Mouse (Mus musculus) stomach, embryonic 14.5 days (tissue): ENCODE measurements at regions not wholly inside any gene's neighbourhood (a gene's known extent, or its start where the extent isn't known, plus 50 kb on each side); places are given as distances from the start of the nearest gene placed in this dataset.
A peak's percentile ranks its signal among the peaks of the same experiment; 100 is the strongest.

Source experiments
- ATAC-seq: fragments of 200-750 bp; cut with Nextera tagmentation; 2 replicates; pipeline ENCODE4 v1.8.0; 2017; ENCODE audit warnings: low read depth, moderate TSS enrichment; ENCODE audit not compliant: insufficient number of reproducible peaks, insufficient read depth, low FRiP score
- H3K27ac ChIP-seq: fragments of 300-500 bp; sonication (generic); 2 replicates; pipeline ENCODE4 v1.5.1; 2014; ENCODE audit warnings: mild to moderate bottlenecking, low read length, moderate library complexity, mixed read lengths
- H3K27me3 ChIP-seq: fragments of 300-500 bp; sonication (generic); 2 replicates; pipeline ENCODE4 v1.6.1; 2014; ENCODE audit warnings: low read length, control low read depth, mixed read lengths; ENCODE audit not compliant: control insufficient read depth, insufficient read depth
- H3K36me3 ChIP-seq: fragments of 300-500 bp; sonication (generic); 2 replicates; pipeline ENCODE4 v1.6.1; 2014; ENCODE audit warnings: mild to moderate bottlenecking, control low read depth, low read length, moderate library complexity, mixed read lengths; ENCODE audit not compliant: control insufficient read depth, insufficient read depth
- H3K4me1 ChIP-seq: fragments of 300-500 bp; sonication (generic); 2 replicates; pipeline ENCODE4 v1.6.1; 2014; ENCODE audit warnings: low read length, control low read depth, mixed read lengths; ENCODE audit not compliant: control insufficient read depth, insufficient read depth
- H3K4me2 ChIP-seq: fragments of 300-500 bp; sonication (generic); replicated peaks from 2 replicates; pipeline ENCODE4 v1.6.1; 2014; ENCODE audit warnings: low read depth, low read length, control low read depth
- H3K4me3 ChIP-seq: fragments of 300-500 bp; sonication (generic); 2 replicates; pipeline ENCODE4 v1.5.1; 2014; ENCODE audit warnings: low read depth, low read length, control low read depth
- H3K9ac ChIP-seq: fragments of 300-500 bp; sonication (generic); replicated peaks from 2 replicates; pipeline ENCODE4 v1.6.1; 2014; ENCODE audit warnings: low read depth, mild to moderate bottlenecking, control low read depth, low read length, moderate library complexity, mixed read lengths
- H3K9me3 ChIP-seq: fragments of 300-500 bp; sonication (generic); 2 replicates; pipeline ENCODE4 v1.6.1; 2016; ENCODE audit warnings: low read depth, low read length, control low read depth; ENCODE audit not compliant: control insufficient read depth
- WGBS: fragments of 180-500 bp; shearing (Covaris S2); extraction: QIAGEN DNeasy Blood & Tissue Kit; methylation state at CpG from one replicate; pipeline ENCODE4 v1.1.7; 2014; 5-methylcytosine and 5-hydroxymethylcytosine counted together

DNA sequence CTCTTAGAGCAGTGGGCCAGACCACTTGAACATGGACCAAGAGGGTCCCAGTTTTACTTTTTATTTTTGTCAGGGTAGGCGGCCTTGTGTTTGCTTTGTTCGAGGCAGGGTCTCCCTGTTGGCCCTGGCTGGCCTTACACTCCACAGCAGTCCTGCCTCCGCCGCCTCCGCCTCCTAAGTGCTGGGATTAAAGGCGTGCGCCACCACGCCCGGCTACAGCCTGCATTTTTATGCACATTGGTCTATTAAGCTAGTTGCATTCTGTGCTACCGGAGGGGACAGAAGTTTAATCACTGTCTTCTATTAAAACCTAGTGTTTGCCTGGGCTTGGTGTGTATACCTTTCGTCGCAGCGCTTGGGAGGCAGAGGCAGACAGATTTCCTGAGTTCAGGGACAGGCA lies 555.2 kb downstream of the Cdk5rap2 start:
- H3K9ac ChIP-seq: no peak overlapping the region
- H3K4me2 ChIP-seq: no peak overlapping the region
- H3K9me3 ChIP-seq: no peaks in the 10 kb centered on the region
- no peaks in the 10 kb centered on the region for H3K27me3 ChIP-seq
- WGBS: 93% methylated on average over 13 of the region's 13 CpGs
- no peak overlapping the region for H3K4me3 ChIP-seq
- H3K27ac ChIP-seq: no peak overlapping the region
- no peak for ATAC-seq
- no peaks in the 10 kb centered on the region for H3K4me1 ChIP-seq
- no peaks in the 10 kb centered on the region for H3K36me3 ChIP-seq

DNA sequence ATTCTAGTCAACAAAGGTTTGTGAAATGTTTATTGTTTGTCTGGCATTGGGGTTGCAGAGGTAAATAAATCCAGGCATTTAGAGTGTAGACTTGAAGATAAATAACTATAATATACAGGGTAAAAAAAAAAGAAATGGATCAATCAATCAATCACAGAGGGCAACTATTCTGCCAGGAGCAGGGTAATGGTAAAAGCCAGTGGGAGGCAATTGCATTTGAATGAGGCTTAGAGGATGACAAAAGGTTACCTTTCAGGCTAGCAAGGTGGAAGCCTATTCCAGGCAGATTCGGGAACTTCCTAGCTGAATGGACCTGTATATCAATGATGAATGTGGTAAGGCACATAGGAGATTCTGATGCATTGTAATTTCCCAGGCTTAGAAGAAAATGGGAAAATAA lies 557.6 kb downstream of the Cdk5rap2 start:
- Histone ChIP-seq H3K36me3 (no peaks in the 10 kb centered on the region), H3K27me3 (no peaks in the 10 kb centered on the region), H3K4me2 (no peak overlapping the region), H3K9me3 (no peaks in the 10 kb centered on the region), H3K27ac (no peak overlapping the region), H3K9ac (no peak overlapping the region), H3K4me3 (no peak overlapping the region), H3K4me1 (no peaks in the 10 kb centered on the region)
- no peak for ATAC-seq
- 61% methylated on average over 1 of the region's 1 CpGs for WGBS

DNA sequence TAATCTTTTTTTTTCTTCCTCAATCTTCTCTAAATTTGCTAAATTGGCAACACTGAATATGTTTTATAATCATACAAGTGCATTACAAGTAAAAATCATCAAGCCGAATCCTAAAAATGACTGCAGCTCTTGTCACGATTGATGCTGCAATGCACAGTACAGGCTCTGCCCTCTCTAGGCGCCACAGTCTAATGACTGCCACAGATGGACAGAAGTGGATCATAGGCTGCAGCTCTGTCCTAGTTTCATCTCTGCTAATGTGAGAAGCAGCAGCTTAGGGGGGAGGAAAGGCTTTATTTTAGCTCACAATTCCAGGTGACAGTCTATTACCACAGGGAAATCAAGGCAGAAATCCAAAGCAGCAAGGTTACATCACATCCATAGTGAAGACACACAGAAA lies 560.8 kb downstream of the Cdk5rap2 start:
- no peak overlapping the region for H3K9ac ChIP-seq
- no peak overlapping the region for H3K4me2 ChIP-seq
- H3K4me1 ChIP-seq: no peaks in the 10 kb centered on the region
- H3K4me3 ChIP-seq: no peak overlapping the region
- no peak for ATAC-seq
- no peak overlapping the region for H3K27ac ChIP-seq
- no peaks in the 10 kb centered on the region for H3K9me3 ChIP-seq
- 99% methylated on average over 3 of the region's 3 CpGs for WGBS
- H3K27me3 ChIP-seq: no peaks in the 10 kb centered on the region
- H3K36me3 ChIP-seq: no peaks in the 10 kb centered on the region

DNA sequence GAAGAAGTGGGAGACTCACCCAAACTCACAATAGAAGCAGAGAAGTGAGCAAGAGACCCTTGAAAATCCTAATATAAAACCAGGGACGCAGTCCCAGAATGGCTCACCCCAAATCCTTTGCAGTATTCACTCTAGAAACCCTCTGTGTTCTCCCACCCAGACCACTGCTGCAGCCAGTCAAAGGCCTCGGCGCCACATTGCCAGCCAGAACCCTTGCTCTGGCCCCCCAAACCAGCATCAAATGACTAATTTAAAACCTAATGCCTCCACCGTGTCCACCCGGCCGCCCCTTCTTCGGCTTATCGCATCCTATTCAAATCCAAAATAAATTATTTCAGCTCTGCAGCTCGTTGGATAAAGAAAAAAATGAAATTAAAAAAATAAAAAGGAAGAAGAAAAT lies 570.4 kb downstream of the Cdk5rap2 start:
- H3K36me3 ChIP-seq: no peaks in the 10 kb centered on the region
- no peak overlapping the region for H3K4me3 ChIP-seq
- no peak for ATAC-seq
- no peaks in the 10 kb centered on the region for H3K9me3 ChIP-seq
- no peaks in the 10 kb centered on the region for H3K4me1 ChIP-seq
- no peak overlapping the region for H3K27ac ChIP-seq
- 65% methylated on average over 9 of the region's 9 CpGs for WGBS
- no peak overlapping the region for H3K9ac ChIP-seq
- no peaks in the 10 kb centered on the region for H3K27me3 ChIP-seq
- no peak overlapping the region for H3K4me2 ChIP-seq

DNA sequence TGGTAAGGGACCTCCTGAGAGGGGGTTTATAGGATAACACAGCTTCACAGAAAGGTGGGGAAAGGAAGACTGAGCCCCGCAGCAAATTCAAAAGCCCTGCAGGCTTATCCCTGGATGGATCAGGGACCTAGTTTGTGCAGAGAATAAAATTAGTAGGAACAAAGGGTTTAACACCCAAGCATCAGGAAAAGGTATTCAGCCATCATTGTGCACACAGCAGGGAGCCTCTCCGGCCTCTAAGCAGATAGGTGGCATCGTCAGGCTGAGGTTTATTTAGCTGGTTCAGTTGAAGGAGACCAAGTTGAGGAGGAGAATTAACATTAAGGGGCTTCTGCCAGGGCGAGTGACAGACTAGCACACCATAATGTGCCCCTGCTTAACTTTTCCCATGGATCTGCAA lies 571.3 kb downstream of the Cdk5rap2 start:
- 45% methylated on average over 4 of the region's 4 CpGs for WGBS
- no peak overlapping the region for H3K4me2 ChIP-seq
- no peak overlapping the region for H3K9ac ChIP-seq
- H3K36me3 ChIP-seq: no peaks in the 10 kb centered on the region
- no peaks in the 10 kb centered on the region for H3K27me3 ChIP-seq
- no peak overlapping the region for H3K27ac ChIP-seq
- no peak overlapping the region for H3K4me3 ChIP-seq
- no peaks in the 10 kb centered on the region for H3K4me1 ChIP-seq
- no peaks in the 10 kb centered on the region for H3K9me3 ChIP-seq
- ATAC-seq: no peak

DNA sequence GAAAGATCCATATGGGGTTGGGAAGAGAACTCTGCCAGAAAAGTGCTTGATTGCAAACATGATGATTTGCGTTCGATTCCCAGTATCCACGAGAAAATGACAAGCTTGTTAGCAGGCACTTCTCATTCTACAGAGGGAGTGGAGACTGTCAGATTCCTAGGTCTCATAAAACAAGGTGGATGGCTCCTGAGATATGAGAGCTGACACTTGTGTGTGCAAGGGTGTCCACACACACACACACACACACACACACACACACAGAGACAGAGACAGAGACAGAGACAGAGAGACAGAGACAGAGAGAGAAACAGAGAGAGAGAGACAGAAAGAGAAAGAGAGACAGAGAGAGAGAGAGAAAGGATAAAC lies 585.4 kb downstream of the Cdk5rap2 start:
- Histone ChIP-seq H3K4me2 (no peak overlapping the region), H3K27ac (no peak overlapping the region), H3K9ac (no peak overlapping the region), H3K36me3 (no peaks in the 10 kb centered on the region), H3K4me3 (no peak overlapping the region), H3K27me3 (no peaks in the 10 kb centered on the region), H3K9me3 (no peaks in the 10 kb centered on the region), H3K4me1 (no peaks in the 10 kb centered on the region)
- ATAC-seq: no peak
- 59% methylated on average over 3 of the region's 3 CpGs for WGBS

DNA sequence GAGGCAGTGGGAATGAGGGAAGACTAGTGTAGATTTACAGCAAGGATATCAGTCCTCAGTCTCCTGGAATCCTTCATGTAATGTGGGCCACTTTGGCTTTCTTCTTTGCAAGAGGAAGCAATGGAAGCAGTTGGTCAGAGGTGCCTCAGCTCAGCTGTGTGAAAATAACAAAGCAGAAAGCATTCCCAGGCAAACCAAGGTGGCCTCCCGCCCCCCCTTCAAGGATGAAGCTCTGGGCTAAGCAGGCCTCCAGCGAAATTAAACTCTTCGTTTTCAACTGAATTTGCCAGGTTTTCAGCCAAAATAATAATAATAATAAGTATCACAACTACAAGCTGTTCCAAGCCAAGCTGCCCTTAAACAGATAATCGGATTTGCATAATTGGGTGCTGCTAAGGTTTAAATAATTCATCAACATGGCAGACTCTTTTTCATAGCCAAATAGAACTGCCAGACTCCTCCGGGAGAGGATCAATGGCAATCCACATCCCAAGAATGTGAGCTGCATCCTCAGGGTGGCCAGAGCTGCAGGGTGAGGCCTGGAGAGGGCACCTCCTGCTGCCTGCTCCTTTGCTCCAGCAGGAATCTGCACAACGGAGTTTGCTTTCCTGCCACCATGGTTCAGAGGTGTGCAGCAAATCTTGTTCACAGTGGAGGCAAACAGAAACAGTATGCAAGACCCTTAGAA lies 585.9 kb downstream of the Cdk5rap2 start:
- no peak overlapping the region for H3K4me2 ChIP-seq
- no peaks in the 10 kb centered on the region for H3K4me1 ChIP-seq
- H3K27me3 ChIP-seq: no peaks in the 10 kb centered on the region
- no peaks in the 10 kb centered on the region for H3K9me3 ChIP-seq
- no peak overlapping the region for H3K27ac ChIP-seq
- no peak overlapping the region for H3K4me3 ChIP-seq
- WGBS: 43% methylated on average over 6 of the region's 6 CpGs
- H3K36me3 ChIP-seq: no peaks in the 10 kb centered on the region
- no peak overlapping the region for H3K9ac ChIP-seq
- no peak for ATAC-seq

DNA sequence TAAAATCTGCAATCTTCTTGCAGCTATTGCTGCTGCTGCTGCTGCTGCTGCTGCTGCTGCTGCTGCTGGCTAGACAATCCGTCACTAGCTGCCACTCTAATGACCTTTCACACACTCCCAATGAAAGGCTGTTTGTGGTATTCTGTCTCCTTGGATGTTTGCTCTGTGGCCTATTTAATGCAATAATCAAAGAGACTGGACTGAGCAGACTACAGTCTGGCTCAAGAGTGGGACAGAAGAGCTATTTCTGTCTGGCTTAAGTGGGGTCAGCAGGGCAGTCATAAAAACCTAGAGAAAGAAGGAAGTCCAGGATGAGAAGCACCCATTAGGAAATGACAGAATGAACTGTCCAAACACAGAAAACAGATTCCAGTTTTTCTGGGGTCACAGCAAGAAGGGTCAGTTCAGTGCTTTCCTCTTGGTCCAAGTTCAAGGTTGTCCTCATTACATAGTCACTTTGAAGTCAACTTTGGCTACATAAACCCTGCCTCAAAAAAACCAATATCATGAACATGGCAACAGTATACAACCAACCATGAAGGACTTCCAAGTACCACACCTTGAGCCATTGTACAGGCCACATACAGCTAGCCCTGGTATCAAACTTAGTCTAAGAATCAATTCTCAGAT lies 586.8 kb downstream of the Cdk5rap2 start:
- no peak overlapping the region for H3K4me2 ChIP-seq
- 0 out of 2 replicates have a peak, but pooled peaks have one; percentile 33 for ATAC-seq
- no peaks in the 10 kb centered on the region for H3K4me1 ChIP-seq
- 17% methylated on average over 1 of the region's 1 CpGs for WGBS
- H3K9ac ChIP-seq: no peak overlapping the region
- no peaks in the 10 kb centered on the region for H3K36me3 ChIP-seq
- H3K9me3 ChIP-seq: no peaks in the 10 kb centered on the region
- H3K4me3 ChIP-seq: no peak overlapping the region
- H3K27ac ChIP-seq: no peak overlapping the region
- no peaks in the 10 kb centered on the region for H3K27me3 ChIP-seq

DNA sequence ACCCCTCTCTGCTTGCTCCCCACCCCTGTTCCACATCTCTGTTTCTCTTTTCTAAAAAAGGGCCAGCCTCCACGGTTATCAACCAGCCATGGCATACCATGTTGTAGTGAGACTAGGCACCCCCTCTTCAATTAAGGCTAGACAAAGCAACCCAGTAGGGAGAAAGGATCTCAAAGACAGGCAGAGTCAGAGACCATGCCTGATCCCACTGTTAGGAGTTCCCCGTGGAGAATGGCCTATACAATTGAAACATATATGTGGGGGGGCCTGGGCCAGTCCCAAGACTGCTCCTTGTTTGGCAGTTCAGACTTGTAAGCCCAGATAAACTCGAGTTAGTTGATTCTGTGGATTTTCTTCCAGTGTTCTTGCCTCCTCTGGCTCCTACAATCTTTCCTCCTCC lies 591.4 kb downstream of the Cdk5rap2 start:
- WGBS: 52% methylated on average over 3 of the region's 3 CpGs
- Histone ChIP-seq H3K9ac (no peak overlapping the region), H3K4me1 (no peaks in the 10 kb centered on the region), H3K36me3 (no peaks in the 10 kb centered on the region), H3K9me3 (no peaks in the 10 kb centered on the region), H3K27ac (no peak overlapping the region), H3K27me3 (no peaks in the 10 kb centered on the region), H3K4me2 (no peak overlapping the region), H3K4me3 (no peak overlapping the region)
- ATAC-seq: no peak
